Mouse (Mus musculus): ENCODE measurements around the gene Il16. TPM values are rescaled to one million over a fixed set of nuclear protein-coding genes. Genes with fewer than 3 reads are reported as not detected.

Gene Il16
- polyA plus RNA-seq, 1 experiment = 0.11 TPM

DNA sequence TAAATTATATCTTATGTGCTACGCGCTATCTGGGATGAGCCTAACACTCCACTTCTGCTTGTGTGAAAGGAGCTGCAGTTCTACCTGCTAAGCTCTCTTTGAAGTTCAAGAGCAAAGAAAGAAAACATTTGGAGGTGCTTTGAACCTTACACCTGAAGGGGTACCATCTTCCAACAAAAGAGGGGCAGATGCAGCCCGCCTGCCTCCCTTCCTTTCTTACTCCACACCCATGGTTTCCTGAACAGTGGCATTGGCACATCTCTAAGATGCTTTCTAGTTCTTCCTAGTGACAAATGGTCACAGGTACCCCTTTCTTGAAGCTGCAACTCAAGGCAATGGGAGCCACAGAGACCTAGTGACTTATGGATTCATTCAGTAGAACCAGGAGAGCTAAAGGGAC, 83.8 kb downstream of the Il16 start:
- H3ac ChIP-seq (ENCODE audit: control insufficient read depth, insufficient read length) = no peak overlapping the region
- H3K27me3 ChIP-seq (ENCODE audit: control insufficient read depth, insufficient read depth, insufficient read length) = no peaks in the 10 kb centered on the region
- H3K4me2 ChIP-seq (ENCODE audit: low read depth) = no peak overlapping the region
- no peaks in the 10 kb centered on the region for H3K36me3 ChIP-seq (ENCODE audit: control insufficient read depth, insufficient read depth)
- TF ChIP-seq POLR2A (IDR thresholded peaks at IDR 0.05; ENCODE audit: insufficient read length, low read depth) (no peak), CEBPB (IDR thresholded peaks at IDR 0.05; ENCODE audit: insufficient read depth, poor library complexity, severe bottlenecking) (no peak), USF1 (IDR thresholded peaks at IDR 0.05; ENCODE audit: low read depth) (no peak), REST (IDR thresholded peaks at IDR 0.05; ENCODE audit: insufficient read depth, insufficient read length) (no peak), E2F4 (IDR thresholded peaks at IDR 0.05; ENCODE audit: insufficient read depth) (no peak), TCF3 (IDR thresholded peaks at IDR 0.05; ENCODE audit: insufficient read length, low read depth) (no peak), MYOD1 (IDR thresholded peaks at IDR 0.05; ENCODE audit: control insufficient read depth in 1 of 3, insufficient read length in 2 of 3, low read depth in 2 of 3) (no peak), SRF (IDR thresholded peaks at IDR 0.05; ENCODE audit: control insufficient read depth, insufficient read length, low read depth) (no peak), MYOG (IDR thresholded peaks at IDR 0.05; ENCODE audit: control insufficient read depth in 1 of 3, insufficient read depth in 1 of 3, insufficient read length in 2 of 3, low read depth in 2 of 3) (no peak), POLR2AphosphoS2 (IDR thresholded peaks at IDR 0.05; ENCODE audit: insufficient read length, low read depth) (no peak), TCF12 (IDR thresholded peaks at IDR 0.05; ENCODE audit: insufficient read depth, poor library complexity, severe bottlenecking) (no peak), MAX (IDR thresholded peaks at IDR 0.05; ENCODE audit: low read depth) (no peak)
- no peaks in the 10 kb centered on the region for H3K79me2 ChIP-seq (ENCODE audit: control insufficient read depth, insufficient read depth)
- H3K4me3 ChIP-seq = no peak overlapping the region

DNA sequence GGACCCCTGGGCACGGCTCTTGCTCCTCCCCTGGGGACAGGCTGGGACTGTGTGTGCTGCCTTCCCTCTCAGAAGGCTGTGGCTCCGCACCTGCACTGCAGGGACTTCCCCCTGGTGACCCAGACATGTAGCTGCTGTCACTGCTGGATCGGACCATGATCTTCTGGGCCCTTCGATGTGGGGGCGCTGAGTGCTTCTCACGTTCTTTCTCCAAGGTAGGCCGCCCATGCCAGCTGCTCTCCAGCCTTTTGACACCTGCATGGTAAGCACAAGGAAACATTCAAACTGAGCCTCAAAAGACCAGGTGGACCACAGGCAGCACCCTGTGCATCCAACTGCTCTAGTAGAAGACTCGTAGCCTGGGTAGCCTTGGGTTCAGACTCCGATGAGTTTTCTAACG, 84.5 kb downstream of the Il16 start:
- no peak overlapping the region for H3ac ChIP-seq (ENCODE audit: control insufficient read depth, insufficient read length)
- TF ChIP-seq TCF12 (IDR thresholded peaks at IDR 0.05; ENCODE audit: insufficient read depth, poor library complexity, severe bottlenecking) = no peak
- TF ChIP-seq SRF (IDR thresholded peaks at IDR 0.05; ENCODE audit: control insufficient read depth, insufficient read length, low read depth) = no peak
- no peak for TF ChIP-seq REST (IDR thresholded peaks at IDR 0.05; ENCODE audit: insufficient read depth, insufficient read length)
- TF ChIP-seq MYOD1 (IDR thresholded peaks at IDR 0.05; ENCODE audit: control insufficient read depth in 1 of 3, insufficient read length in 2 of 3, low read depth in 2 of 3) = no peak
- TF ChIP-seq POLR2AphosphoS2 (IDR thresholded peaks at IDR 0.05; ENCODE audit: insufficient read length, low read depth) = no peak
- TF ChIP-seq MAX (IDR thresholded peaks at IDR 0.05; ENCODE audit: low read depth) = no peak
- no peak for TF ChIP-seq E2F4 (IDR thresholded peaks at IDR 0.05; ENCODE audit: insufficient read depth)
- TF ChIP-seq CEBPB (IDR thresholded peaks at IDR 0.05; ENCODE audit: insufficient read depth, poor library complexity, severe bottlenecking) = no peak

DNA sequence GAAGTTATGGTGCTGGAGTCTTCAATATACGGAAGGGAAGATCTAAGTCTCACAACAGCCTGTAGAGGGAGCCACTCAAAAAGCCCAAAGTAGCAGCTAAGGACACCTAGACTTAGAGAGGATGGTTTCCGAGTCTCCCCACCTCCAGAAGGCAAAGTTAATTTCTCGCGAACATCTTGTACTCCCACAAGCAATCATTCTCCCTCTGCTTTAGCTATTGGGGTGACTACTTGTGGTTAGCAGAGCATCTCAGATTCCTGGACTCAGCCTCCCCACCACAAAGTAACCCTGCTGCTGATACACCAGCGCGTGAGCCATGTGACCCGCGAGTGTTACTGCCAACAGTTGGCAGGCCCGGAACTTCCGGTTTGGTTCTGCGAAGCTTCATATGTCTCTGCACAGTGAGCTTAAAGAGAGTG, 85.2 kb downstream of the Il16 start:
- Histone ChIP-seq H3K79me2 (ENCODE audit: control insufficient read depth, insufficient read depth) (no peaks in the 10 kb centered on the region), H3ac (ENCODE audit: control insufficient read depth, insufficient read length) (no peak overlapping the region), H3K4me2 (ENCODE audit: low read depth) (no peak overlapping the region), H3K36me3 (ENCODE audit: control insufficient read depth, insufficient read depth) (no peaks in the 10 kb centered on the region), H3K4me3 (no peak overlapping the region), H3K27me3 (ENCODE audit: control insufficient read depth, insufficient read depth, insufficient read length) (no peaks in the 10 kb centered on the region)
- TF ChIP-seq TCF3 (IDR thresholded peaks at IDR 0.05; ENCODE audit: insufficient read length, low read depth) (no peak), POLR2A (IDR thresholded peaks at IDR 0.05; ENCODE audit: insufficient read length, low read depth) (no peak), TCF12 (IDR thresholded peaks at IDR 0.05; ENCODE audit: insufficient read depth, poor library complexity, severe bottlenecking) (no peak), USF1 (IDR thresholded peaks at IDR 0.05; ENCODE audit: low read depth) (no peak), MYOD1 (IDR thresholded peaks at IDR 0.05; ENCODE audit: control insufficient read depth in 1 of 3, insufficient read length in 2 of 3, low read depth in 2 of 3) (no peak), E2F4 (IDR thresholded peaks at IDR 0.05; ENCODE audit: insufficient read depth) (no peak), MYOG (IDR thresholded peaks at IDR 0.05; ENCODE audit: control insufficient read depth in 1 of 3, insufficient read depth in 1 of 3, insufficient read length in 2 of 3, low read depth in 2 of 3) (no peak), SRF (IDR thresholded peaks at IDR 0.05; ENCODE audit: control insufficient read depth, insufficient read length, low read depth) (no peak), REST (IDR thresholded peaks at IDR 0.05; ENCODE audit: insufficient read depth, insufficient read length) (no peak), POLR2AphosphoS2 (IDR thresholded peaks at IDR 0.05; ENCODE audit: insufficient read length, low read depth) (no peak), MAX (IDR thresholded peaks at IDR 0.05; ENCODE audit: low read depth) (no peak), CEBPB (IDR thresholded peaks at IDR 0.05; ENCODE audit: insufficient read depth, poor library complexity, severe bottlenecking) (no peak)

More for the DNA sequence above, 84.5 kb downstream of the Il16 start:
- Histone ChIP-seq H3K4me3 (no peak overlapping the region), H3K79me2 (ENCODE audit: control insufficient read depth, insufficient read depth) (no peaks in the 10 kb centered on the region), H3K27me3 (ENCODE audit: control insufficient read depth, insufficient read depth, insufficient read length) (no peaks in the 10 kb centered on the region), H3K4me2 (ENCODE audit: low read depth) (no peak overlapping the region), H3K36me3 (ENCODE audit: control insufficient read depth, insufficient read depth) (no peaks in the 10 kb centered on the region)

DNA sequence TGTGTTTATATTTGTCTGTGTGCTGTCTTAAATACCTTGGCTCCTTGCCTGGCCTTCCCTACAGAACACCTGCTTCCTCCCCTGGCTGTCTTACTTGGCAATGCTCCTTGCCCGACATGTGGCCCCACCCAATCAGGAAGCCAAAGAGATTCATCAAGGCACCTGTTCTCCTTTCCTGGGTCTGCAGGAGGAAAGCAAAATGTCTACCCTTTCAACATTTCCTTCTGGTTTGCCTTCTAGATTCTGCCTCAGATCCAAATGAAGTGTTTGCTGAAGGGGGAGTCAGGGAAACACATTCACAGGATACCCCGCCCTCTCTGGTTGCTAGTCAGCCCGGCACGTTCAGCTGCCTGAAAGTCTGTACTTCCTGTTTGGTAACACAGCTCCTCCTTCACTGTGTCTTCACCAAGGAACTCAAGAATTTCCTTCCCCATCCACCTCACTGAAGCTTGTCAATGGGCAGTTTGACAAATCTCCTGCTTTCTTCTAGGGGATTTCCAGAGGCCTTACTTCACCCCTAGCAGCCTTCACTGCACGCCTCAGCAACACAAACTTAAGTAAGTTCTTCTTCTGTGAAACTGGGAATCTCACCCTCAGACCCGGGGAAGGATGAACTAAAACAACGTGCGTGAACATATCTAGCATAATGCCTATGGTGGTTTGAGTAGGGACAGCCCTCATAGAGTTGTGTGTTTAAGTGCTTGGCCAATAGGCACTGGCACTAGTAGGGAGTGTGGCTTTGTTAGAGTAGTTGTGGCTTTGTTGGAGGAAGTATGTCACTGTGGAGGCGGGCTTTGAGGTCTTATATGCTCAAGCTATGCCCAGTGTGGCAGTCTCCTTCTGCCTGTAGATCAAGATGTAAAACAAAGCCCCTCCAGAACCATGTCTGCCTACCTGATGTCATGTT, 86.1 kb downstream of the Il16 start:
- TF ChIP-seq SRF (IDR thresholded peaks at IDR 0.05; ENCODE audit: control insufficient read depth, insufficient read length, low read depth) (no peak), POLR2A (IDR thresholded peaks at IDR 0.05; ENCODE audit: insufficient read length, low read depth) (no peak), USF1 (IDR thresholded peaks at IDR 0.05; ENCODE audit: low read depth) (no peak), MYOG (IDR thresholded peaks at IDR 0.05; ENCODE audit: control insufficient read depth in 1 of 3, insufficient read depth in 1 of 3, insufficient read length in 2 of 3, low read depth in 2 of 3) (peak in 1 of 3 experiments; percentile 41), MYOD1 (IDR thresholded peaks at IDR 0.05; ENCODE audit: control insufficient read depth in 1 of 3, insufficient read length in 2 of 3, low read depth in 2 of 3) (peak in 2 of 3 experiments; percentile 29 to 34), TCF3 (IDR thresholded peaks at IDR 0.05; ENCODE audit: insufficient read length, low read depth) (no peak), E2F4 (IDR thresholded peaks at IDR 0.05; ENCODE audit: insufficient read depth) (no peak), MAX (IDR thresholded peaks at IDR 0.05; ENCODE audit: low read depth) (no peak)
- Histone ChIP-seq H3K4me3 (no peak overlapping the region), H3ac (ENCODE audit: control insufficient read depth, insufficient read length) (no peak overlapping the region), H3K36me3 (ENCODE audit: control insufficient read depth, insufficient read depth) (no peaks in the 10 kb centered on the region), H3K4me2 (ENCODE audit: low read depth) (no peak overlapping the region), H3K27me3 (ENCODE audit: control insufficient read depth, insufficient read depth, insufficient read length) (no peaks in the 10 kb centered on the region), H3K79me2 (ENCODE audit: control insufficient read depth, insufficient read depth) (no peaks in the 10 kb centered on the region)

Data from myocyte (in vitro differentiated cells).